Mouse (Mus musculus) megakaryocyte progenitor cell, adult 5-6 weeks (primary cell): ENCODE data around the gene Brms1. TPM values are rescaled to one million over a fixed set of nuclear protein-coding genes. Genes with fewer than 3 reads are reported as not detected.
"Not testable (repeated sequence)": the region's sequence is repeated elsewhere in the genome, so short reads cannot be mapped to it uniquely, and the experiment has no call there.

ENCODE experiments used
- ATAC-seq: replicated peaks from 2 replicates; pipeline ENCODE4 v1.8.0; 2016; ENCODE audit warnings: mild to moderate bottlenecking, moderate TSS enrichment, inconsistent platforms; ENCODE audit not compliant: poor library complexity
- total RNA-seq, 2 experiments: library from RNA; stranded (forward) in 1 of 2; stranded (reverse) in 1 of 2; fragments of 157-497, 149-512 nt in 1 of 2; fragments of 200-1000 nt in 1 of 2; gene quantifications; 2 replicates each; pipeline versions ENCODE4 v1.2.3 to v1.2.4; 2015 to 2017

The Brms1 gene
- total RNA-seq (2015) (12.8 and 19.7 TPM in 2 replicates), total RNA-seq (2017) (36.6 and 39.8 TPM in 2 replicates)

DNA sequence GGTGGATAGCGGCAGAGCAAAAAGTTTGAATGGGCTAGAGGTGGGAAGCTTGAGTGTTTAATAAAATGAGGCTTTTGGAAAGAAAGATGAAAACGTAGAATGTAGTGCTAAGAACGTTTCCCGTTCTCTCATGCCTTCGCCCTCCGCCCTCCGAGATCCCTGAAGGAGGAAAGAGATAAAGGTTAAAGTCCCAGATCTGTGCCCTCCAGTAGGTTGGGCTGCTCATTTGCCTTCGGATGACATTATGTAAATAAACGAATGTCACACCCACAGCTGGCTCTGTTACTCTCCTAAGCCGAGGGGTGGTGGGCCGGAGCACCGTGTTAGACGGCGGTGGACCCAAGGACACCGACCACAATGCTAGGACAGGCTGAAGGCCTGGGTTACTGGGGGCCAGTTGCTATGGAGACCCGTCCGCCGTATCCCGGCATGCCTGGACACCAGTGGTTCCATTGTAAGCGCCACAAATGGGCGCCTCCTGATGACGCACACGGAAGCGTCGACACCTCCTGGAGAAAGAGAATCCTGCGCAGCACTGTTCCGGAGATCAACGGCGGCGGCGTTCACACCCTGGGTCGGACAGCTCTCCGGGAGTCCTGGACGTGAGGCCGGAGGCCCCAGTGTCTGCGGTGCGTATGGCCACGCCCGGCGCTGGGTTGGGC lies at the start of gene Brms1:
Gene Brms1 (plus strand): TSS at position 493 of the 662 bp plus-strand sequence.
- ATAC-seq: peak; percentile 83

DNA sequence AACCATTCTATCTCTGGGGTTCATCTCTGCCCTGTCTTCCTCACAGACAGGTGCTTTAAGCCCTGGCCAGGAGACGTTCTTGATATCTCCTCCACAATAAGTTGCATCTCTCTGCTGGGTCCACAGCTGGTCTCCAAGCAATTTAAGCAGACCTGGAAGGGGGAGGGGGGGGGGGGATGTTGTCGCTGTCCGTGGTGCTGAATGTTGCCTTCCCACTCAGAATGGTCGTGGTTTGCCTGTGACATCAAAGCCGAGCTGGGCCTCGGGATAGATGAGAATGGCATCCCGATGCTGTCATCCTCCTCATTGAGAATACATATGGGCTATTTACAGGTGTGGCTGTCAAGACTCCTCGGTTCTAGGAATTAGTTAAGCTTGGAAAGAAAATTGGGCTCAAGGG lies 48.8 kb upstream of the Brms1 start:
- ATAC-seq: no peak

DNA sequence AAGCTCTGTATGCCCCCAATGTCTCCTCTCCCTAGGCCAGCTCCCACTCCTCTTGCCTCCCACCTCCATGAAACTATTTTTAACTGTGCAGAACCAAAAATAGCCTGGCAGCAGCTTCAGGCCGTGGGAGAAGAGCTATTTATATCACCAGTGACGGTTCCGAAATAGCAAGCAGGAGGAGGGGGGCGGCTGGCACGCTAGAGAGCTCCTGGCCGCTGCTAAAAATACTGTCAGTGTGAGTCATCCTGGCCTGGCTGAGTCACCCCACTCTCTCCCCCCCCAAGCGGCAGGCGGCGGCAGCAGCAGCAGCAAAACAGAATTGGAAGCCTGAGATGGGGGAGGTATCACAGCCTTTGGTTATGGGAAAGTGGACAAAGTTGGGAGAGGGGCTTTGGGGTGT lies 48.2 kb upstream of the Brms1 start:
- ATAC-seq: peak; percentile 48; the same call in 1 of the 2 replicates

DNA sequence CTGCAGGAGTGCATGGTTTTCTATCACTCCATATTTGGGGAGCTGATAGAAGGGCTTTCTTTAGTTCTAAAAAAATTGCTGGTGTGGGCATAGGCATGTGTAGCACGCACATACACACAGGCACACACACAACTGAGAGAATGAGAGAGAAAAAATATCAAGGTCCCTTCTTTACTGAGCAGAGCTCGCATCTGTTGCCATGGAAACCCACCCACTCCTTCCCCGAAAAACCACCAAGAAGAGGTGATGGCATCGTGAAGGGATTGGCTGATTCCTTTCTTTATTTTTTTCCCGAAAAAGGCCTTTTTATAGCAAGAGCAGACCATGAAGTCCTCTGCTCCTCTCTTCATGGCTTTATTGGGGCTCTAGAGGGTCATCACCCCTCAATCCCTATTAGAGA lies 47.1 kb upstream of the Brms1 start:
- no peak for ATAC-seq

DNA sequence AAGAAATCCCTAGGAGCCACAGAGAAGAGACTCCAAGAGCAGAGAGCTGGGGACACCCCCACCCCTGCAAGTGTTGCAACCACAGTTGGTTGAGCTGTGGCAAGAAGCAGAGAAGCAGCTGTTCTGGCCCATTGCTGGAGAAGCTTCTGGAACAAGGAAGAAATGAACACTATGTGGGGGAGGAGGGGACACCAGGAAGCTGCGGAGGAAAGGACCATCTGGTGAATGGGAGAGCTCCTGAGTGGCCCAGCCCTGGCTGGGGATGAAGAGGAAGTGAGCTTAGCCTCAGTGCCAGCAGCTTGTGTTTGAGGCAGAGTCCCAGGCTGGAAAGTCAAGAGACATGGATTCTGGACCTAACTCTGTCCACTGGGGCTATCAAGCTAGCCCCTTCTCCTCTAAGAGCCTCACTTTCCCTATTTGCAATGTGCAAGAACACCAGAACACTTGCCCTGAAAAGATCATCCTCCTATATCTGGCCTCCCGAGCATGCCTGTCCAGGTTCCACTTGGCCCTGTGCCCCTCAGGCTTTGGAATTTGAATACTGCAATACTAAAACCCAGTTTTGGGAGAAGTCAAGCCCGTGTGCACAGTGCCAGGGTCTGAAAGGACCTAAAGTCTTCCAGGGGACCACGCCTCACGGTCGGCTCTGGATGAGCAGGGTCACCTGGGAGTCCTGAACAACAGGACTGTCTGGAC lies 41.6 kb upstream of the Brms1 start:
- ATAC-seq: peak; percentile 50

DNA sequence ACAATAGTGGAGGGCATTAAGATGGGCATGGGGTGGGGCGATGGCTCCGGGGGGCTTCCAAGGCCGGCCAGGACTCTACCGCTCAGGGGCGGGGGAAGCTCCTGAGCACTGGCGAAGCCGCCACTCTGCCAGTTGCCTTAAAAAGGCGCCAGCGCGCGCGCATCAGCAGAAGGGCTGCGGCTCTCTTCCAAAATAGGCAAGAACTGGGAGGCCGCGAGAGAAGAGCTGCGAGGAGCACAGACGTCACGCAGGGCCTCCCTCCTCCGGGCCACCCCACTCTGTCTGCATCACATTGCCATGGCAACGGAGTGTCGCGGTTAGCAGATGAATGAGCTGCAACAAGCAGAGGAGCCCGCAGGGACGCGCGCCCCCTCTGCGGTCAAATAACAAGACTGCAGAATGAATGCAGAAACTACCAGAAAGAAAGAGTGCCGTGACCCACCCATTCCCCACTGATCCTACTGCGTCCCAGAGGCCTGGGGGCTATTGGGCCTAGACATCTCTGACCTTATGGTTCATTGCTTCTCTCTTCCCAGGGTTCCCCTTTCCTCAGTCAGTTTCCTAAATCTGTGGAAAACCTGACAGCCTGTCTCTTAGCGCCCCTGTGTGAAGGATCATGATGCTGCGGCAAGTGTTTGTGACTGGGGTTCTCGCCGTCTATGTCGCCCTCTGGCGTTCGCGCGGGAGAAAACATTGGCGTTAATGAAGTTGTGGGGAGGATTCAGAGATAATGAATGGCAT lies 39.3 kb upstream of the Brms1 start:
- ATAC-seq: peak; percentile 91

DNA sequence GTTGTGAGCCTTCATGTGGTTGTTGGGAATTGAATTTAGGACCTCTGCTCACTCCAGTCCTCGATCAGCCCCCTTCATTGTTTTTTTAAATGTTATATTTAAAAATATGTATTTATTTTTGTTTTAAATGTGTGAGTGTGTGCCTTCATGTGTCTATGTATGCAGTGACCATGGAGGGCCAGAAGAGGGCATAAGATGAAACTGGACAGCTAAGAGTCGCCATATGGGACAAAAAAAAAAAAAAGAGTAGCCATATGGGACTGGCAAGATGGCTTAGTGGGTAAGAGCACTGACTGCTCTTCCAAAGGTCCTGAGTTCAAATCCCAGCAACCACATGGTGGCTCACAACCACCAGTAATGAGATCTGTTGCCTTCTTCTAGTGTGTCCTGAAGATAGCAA lies 37.5 kb upstream of the Brms1 start:
- ATAC-seq: not testable (repeated sequence)

DNA sequence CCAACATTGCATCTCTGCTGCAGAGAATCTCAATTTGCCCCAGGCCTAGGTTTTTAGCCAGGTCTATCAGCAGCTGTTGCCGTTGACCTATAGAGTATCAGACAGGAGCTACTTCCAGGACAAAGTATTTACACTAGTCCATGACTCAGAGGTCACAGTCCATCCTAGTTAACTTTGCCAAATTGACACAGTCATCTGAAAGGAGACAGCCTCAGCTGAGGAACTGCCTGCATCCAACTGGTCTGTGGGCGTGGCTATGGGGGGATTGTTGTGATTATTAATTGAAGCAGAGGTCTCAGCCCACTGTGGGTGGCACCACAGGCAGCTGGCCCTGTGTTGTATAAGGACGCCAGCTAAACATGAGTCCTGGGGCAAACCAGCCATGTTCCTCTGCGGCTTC lies 36.2 kb upstream of the Brms1 start:
- no peak for ATAC-seq

DNA sequence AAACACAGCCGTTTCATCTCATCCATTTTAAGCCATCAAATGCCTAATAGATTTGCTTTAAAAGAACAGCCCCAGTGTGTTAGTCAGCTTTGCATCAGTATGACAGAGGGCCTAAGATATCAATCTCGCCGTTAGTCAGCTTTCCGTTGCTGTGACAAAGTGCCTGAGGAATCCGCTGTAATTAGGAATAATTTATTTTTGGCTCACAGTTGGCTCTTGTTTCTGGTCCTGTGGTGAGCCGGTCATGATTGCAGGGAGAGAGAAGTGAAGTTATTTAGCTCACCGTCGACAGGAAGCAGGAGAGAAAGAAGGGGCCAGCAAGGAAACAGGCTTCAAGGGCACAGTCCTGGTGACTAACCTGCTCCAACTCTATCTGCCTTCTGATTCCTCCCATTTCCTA lies 28.0 kb upstream of the Brms1 start:
- no peak for ATAC-seq

DNA sequence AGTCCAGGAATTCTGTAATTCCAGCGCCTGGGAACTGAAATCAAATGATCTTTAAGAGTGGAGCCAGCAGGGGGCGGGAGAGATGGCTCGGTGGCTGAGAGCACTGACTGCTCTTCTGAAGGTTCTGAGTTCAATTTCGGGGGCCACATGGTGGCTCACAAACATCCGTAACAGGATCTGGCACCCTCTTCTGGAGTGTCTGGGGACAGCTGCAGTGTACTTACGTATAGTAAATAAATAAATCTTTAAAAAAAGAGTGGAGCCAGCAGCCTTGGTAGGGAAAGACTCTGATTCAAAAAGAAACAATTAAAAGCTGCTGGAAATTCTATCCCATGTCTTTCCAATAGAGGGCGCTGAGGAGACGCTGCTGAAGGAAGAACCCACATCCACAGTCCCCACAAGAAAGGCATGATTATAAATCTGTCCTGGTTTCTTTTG lies 26.2 kb upstream of the Brms1 start:
- peak; percentile 52 for ATAC-seq

DNA sequence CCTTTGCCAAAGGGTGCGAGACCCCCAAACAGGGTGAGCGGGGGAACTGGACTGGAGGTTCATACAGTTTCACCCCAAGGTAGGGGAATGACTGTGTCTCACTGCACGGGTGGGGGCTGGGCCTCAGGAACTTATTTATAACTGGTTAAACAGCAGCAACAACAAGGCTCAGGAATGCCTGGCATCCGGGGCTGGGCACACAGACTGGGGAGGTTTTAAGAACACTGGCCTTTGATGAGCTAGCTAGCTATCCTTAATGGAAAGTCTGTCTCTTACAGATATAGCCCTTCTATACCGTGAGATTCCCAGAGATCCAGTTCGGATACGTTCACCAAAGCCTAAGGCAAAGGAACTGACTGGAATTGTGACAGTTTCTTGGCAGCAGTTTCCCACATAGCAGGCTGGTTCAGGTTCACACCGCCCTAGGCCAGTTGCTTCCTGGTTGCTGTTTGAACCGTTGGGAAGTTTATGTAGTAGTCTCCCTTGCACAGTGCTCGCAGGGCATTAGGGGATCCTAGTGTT lies 24.9 kb upstream of the Brms1 start:
- 0 out of 2 replicates have a peak, but pooled peaks have one; percentile 6 for ATAC-seq

DNA sequence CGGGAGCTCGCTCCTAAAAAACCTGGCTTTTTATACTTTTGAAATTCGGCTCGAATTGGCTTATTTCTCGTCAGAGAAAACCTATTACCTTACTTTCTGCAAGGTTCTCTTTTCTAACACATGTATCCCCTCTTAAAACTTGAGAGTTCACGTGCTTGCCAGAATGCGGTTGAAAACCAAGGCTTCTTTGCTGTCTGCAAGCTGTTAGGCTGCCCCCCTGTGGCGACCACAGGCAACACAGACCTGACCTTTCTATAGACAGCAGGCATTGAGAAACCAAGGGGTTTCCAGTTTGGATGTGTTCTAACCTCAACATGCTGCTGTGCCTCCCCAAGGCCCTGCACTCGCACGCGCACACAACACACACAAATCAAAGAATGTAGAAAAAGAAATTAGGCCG lies 24.4 kb upstream of the Brms1 start:
- ATAC-seq: peak; percentile 88

DNA sequence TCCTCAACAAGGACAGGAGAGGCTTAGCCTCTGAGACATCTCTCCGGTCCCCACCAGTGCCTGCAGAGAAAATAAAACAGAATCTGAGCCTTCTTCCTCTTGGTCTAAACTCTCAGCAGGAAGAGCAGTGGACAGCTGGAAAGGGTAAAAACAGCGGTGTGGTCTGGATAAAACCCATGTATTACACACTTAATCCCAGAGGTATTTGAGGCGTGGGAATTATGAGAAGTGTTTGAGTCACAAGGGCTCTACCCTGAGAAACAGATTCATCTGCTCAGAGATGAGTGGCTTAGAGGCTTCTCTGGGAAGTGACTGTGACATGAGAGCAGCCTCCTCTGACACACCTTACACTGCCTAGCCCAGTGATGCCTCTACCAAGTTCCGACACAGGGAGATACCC lies 23.5 kb upstream of the Brms1 start:
- ATAC-seq: no peak

DNA sequence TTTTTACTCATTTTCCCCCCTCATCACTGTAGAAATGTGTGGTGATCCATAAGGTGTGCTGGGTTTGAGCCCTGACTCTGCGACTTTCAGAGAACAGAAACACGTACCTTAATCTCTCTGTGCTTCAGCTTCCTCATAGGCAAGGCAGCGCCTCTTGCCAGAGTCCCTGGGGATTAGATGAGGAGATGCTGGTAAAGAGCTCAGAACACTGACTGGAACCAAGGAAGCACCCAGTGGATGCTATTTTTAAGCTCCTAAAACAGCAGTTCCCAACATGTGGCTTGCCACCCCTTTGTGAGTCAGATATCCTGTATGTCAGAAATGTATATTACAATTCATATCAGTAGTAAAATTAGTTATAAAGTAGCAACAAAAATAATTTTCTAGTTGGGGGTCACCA lies 23.0 kb upstream of the Brms1 start:
- ATAC-seq: no peak

DNA sequence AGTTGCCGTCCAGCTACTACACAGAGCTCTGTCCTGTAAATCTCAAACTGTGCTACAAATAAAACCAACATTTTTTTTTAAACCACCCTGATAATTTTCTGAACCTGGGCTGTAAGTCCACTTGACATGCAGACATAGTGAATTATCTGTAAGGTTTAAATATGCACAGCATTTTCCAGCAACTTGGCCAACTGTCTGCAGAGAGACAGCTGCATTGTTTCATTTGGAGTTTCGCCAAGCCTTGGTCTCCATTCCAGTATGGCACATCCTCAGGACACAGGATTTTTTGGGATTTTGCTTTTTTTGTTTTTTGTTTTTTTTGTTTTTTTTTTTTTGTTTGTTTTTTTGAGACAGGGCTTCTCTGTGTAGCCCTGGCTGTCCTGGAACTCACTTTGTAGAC lies 19.7 kb upstream of the Brms1 start:
- no peak for ATAC-seq

DNA sequence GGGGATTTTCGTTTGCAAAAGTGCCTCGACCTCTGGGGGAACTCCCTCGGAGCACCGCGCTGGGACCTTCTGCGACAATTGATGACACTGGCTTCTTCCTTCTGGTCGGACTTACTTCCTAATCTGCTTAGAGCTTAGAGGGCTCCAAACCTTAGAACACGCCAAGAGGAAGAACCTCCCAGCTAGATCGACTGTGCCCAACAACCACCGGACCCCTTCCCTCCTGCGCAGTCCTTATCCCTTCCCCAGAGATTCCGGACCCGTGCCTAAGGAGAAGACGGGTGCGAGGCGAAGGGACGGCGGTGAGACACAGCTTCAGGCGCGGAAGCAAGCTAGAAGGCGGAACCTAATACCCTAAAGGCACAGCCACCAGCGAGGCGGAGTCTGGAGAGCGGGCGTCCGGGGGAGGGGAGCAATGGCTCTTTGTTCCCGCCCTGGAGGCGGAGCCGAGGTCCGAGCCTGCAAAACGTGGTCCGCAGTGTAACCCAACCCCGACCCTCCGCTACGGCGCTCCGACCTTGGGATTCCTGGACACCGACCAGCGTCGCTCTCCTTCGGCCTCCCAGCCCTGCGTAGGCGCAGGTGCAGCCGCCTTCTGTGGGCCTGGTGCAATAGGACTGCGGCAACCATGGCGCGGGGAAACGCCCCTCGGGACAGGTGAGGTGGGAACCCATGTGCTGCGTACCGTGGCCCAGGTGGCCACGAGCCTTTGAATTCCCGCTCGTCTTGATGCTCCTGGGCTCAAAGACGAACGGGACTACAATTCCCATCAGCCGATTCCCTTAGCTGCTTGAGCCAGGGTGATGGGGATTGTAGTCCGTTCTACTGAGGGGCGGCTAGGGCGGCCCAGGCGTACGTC lies 17.3 kb upstream of the Brms1 start, which contains the start of gene Slc29a2:
Gene Slc29a2 (plus strand): TSS at position 240 of the 859 bp plus-strand sequence.
- ATAC-seq: peak; percentile 96

DNA sequence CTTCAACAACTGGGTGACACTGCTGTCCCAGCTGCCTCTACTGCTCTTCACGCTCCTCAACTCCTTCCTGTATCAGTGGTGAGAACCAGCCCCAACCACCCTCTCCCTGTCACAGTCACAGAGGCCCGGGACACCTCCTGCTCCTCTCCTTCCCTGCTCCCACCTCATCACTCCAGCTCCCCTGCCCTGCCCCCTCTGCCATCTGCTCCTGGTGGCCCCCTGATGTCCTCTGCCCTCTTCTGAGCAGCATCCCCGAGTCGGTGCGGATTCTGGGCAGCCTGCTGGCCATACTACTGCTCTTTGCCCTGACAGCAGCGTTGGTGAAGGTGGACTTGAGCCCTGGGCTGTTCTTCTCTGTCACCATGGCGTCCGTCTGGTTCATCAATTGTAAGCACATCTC lies 15.0 kb upstream of the Brms1 start:
- no peak for ATAC-seq

DNA sequence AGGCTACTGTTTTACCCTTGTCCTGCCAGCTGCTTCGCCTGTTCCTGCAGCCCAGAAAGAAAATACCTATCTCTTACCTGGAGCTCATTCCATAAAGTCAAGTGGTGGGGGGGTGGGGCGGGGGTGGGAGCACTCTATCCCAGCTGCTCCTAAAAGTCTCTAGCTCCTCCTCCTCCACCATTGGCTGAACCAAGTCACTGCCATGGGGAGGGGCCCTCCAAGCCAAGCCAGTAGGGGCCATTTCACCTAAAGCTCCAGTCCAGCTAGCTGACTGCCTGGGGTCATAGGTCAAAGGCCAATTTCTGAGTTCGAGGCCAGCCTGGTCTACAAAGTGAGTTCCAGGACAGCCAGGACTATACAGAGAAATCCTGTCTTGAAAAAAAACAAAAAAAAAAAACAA lies 8.5 kb upstream of the Brms1 start:
- ATAC-seq: no peak

DNA sequence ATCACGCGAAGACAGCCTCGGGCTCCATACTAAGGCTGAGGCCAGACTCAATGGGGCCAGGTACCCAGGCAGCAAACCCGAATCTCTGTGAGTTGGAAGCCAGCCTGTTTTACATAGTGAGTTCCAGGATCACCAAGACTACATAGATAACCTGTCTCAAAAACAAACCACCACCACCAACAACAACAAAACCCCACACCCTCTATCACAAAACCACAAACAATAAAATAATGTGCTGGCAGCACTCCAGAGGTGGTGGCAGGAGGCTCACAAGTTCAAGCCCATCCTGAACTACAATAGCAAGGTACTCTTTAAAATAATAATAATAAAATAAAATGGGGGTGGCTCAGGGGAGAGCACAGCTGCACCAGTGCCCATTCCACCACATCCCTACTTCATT lies 4.6 kb upstream of the Brms1 start:
- no peak for ATAC-seq
